Mouse (Mus musculus): Measurements from ENCODE around the gene Ccl4. TPM values are rescaled to one million over a fixed set of nuclear protein-coding genes. Genes with fewer than 3 reads are reported as not detected.
A peak's percentile ranks its signal among the peaks of the same experiment; 100 is the strongest.

The Ccl4 gene
- total RNA-seq (2014; fragmentation: Nextera tagmentation): 1.7 TPM in 1 of 2 replicates, not detected in the other
- 10.9 and 16.2 TPM in 2 replicates for total RNA-seq (2017)

DNA sequence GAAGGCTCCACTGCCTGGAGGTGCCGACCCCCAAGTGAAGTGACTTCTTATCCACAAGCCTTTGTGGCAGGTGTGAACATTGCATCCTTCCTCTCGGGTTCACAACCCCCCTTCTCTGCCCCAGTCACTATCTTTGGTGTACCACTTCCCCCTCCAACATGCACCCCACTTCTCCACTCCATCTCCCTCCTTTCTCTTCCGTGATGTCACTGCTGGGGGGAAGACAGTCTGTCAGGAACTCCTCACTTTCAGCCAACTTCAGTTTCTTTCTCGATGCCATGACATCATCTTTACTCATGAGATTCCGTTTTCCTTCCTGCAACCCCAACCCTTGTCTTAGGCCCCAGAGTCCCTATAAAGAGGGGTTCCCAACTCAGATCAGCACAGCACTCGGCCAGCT, at the start of gene Ccl4:
TSS of gene Ccl4 (plus strand) at position 381 of the 400 bp plus-strand sequence.
- no peak for ATAC-seq (replicated peaks; ENCODE audit: low FRiP score, low TSS enrichment, poor library complexity, severe bottlenecking)

DNA sequence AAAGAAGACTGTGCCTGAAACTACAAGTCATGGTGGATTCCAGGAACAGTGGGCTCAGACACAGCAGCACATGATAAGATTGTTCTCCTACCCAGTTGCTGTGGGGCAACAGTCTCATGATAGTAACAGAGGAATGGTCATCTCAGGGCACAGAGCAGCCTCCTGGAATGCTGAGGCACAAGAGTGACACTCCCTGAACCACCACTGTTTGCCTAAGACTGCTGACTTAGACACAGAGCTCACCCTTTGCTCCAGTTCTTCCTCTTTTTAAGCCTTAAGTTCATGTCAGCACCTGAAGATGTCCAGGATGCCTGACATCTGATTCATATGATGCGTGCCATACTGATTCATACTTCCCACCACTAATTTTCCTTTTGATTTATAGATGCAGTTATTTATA, 45.8 kb upstream of the Ccl4 start:
- ATAC-seq (replicated peaks; ENCODE audit: low FRiP score, low TSS enrichment, poor library complexity, severe bottlenecking): no peak

- no peak for ATAC-seq (replicated peaks; ENCODE audit: low FRiP score, low TSS enrichment, poor library complexity, severe bottlenecking)
Measured at GRCm38 (mm10) chr11:83618238-83618637, 44.1 kb upstream of the Ccl4 start.

DNA sequence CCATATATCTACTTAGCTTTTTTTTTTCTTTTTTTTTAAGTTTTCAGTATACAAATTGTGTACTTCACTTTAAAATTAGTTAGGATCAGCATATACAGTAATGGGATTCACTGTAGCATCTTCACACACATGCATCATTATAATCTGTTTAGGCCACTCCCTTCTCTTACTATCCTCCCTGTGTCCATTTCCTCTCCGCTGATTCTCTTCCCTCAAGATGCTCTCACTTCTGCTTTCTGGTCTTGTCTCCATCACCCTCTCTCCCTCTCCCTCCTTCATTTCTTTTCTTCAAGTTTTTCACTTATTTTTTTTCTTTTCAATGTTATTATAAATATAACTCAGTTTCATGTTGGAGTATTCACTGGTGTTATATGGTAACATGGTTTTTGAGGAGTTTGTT, 43.3 kb upstream of the Ccl4 start:
- ATAC-seq (replicated peaks; ENCODE audit: low FRiP score, low TSS enrichment, poor library complexity, severe bottlenecking): no peak

DNA sequence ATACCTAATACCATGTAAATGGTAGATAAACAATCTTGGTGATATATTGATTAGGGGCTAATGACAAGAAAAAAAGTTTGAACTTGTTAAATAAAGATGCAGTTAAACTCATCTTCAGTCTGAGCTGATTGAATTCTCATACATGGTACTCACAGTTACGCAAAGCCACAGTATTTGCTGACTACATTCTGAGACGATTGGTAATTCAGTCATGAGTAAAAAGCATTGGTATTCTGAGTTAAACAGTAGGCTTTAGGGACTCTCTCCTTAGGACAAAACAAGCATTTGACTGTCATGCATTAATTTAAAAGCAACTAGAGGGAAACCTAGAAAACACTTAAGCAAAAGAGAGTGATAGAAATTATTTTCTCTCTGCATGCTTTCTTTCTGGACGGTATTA, 38.8 kb upstream of the Ccl4 start:
- no peak for ATAC-seq (replicated peaks; ENCODE audit: low FRiP score, low TSS enrichment, poor library complexity, severe bottlenecking)

- ATAC-seq (replicated peaks; ENCODE audit: low FRiP score, low TSS enrichment, poor library complexity, severe bottlenecking): no peak
Measured at GRCm38 (mm10) chr11:83628808-83629207, 33.6 kb upstream of the Ccl4 start.

- no peak for ATAC-seq (replicated peaks; ENCODE audit: low FRiP score, low TSS enrichment, poor library complexity, severe bottlenecking)
Measured at GRCm38 (mm10) chr11:83630630-83631029, 31.8 kb upstream of the Ccl4 start.

DNA sequence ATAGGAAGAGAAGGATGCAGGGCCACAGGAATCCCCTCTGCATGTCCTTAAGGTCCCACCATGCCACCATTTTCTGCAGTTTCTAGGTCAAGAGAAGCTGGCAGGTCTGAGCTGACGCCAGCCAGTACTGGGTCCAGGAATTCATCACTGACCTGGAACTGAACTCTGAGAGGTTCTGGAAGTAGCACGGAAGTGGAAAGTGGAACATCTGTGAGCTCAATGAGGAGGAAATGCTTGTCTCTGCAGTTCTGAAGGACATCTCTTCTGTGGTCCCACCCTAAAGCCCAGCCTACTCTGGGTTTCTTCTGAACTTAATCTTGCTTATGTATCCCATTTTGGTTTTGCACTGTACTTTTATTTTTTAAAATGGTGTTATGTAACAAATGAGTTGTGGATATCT, 31.3 kb upstream of the Ccl4 start:
- ATAC-seq (replicated peaks; ENCODE audit: low FRiP score, low TSS enrichment, poor library complexity, severe bottlenecking): no peak

DNA sequence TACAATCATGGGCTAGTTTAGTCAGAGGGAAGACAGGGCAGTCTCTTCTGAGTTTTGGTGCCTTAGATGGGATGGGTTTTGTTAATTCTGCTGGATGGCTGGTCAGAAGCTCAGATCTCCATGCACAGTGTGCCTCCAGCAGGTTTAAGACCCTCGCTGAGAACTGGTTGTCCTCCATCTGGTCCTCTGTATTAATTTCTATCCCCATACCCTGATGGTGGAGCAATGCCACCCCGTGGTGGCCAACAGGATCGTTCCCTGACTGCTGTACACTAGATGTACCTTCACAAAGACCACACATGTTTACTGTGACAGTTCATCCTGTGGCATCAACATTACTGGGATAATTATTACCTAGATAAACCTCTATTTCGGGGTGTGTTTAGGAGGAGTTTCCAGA, 29.6 kb upstream of the Ccl4 start:
- no peak for ATAC-seq (replicated peaks; ENCODE audit: low FRiP score, low TSS enrichment, poor library complexity, severe bottlenecking)

GRCm38 (mm10) chr11:83634425-83634824, 28.0 kb upstream of the Ccl4 start:
- ATAC-seq (replicated peaks; ENCODE audit: low FRiP score, low TSS enrichment, poor library complexity, severe bottlenecking): no peak

GRCm38 (mm10) chr11:83634898-83635297, 27.5 kb upstream of the Ccl4 start:
- no peak for ATAC-seq (replicated peaks; ENCODE audit: low FRiP score, low TSS enrichment, poor library complexity, severe bottlenecking)

GRCm38 (mm10) chr11:83636742-83637235, 25.6 kb upstream of the Ccl4 start:
- ATAC-seq (replicated peaks; ENCODE audit: low FRiP score, low TSS enrichment, poor library complexity, severe bottlenecking): no peak

DNA sequence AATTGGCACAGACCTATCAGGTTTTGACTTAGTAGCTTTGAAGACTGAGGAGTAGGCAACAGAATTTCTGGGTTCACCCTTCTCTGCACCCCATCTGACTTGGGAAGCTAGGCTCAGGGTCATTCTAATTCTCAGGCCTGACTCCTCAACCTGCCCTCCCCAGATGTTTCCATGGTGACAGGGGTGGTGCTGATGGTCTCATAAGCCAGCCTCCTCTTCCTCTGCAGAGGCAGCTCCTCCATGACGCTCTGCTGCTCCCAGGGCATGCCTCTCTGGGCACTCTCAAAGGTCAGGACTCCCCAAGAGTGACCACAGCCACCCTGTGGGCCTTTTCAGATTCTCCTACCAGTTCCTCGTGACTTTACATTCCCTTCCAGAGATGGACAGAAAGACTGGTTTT, 23.4 kb upstream of the Ccl4 start:
- ATAC-seq (replicated peaks; ENCODE audit: low FRiP score, low TSS enrichment, poor library complexity, severe bottlenecking): no peak

DNA sequence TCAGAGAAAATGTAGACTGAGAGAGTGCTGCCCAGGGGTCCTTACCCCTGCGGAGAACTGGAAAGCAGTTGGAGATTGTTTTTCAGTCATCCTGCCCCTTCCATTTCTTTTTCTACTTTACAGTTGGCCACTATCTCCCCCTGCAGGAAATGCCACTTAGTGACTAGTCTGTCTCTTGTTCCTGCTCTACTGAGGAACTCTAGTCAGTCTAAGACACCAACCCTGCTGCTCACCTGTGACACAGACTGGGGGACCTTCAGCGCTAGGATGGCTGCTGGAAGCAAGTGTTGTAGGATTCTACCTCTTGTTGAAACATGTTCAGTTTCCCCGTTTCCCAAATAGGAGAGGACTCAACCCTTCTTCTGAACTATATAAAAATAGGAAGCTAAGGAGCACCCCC, 22.9 kb upstream of the Ccl4 start:
- 0 out of 2 replicates have a peak, but pooled peaks have one; percentile 50 for ATAC-seq (replicated peaks; ENCODE audit: low FRiP score, low TSS enrichment, poor library complexity, severe bottlenecking)

- no peak for ATAC-seq (replicated peaks; ENCODE audit: low FRiP score, low TSS enrichment, poor library complexity, severe bottlenecking)
Measured at GRCm38 (mm10) chr11:83640141-83640540, 22.2 kb upstream of the Ccl4 start.

DNA sequence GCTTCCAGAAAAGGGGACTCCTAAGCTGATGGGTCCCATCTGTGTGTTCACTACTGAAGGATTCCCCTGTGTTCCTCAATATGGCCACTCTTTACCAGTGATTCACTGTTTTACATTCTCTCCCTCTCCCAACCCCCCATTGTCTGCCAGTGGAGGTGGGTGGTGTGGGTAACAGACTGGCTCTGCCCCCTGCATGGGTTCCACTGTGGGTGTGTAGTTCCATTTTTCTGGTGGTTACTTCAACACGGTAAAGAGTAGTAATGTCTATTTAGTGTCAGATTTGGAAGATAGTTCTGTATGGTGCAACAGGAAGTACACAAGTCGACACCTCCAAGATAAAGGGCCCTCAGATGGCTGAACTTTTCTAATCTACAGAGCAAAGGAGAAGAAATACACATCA, 21.2 kb upstream of the Ccl4 start:
- no peak for ATAC-seq (replicated peaks; ENCODE audit: low FRiP score, low TSS enrichment, poor library complexity, severe bottlenecking)

- no peak for ATAC-seq (replicated peaks; ENCODE audit: low FRiP score, low TSS enrichment, poor library complexity, severe bottlenecking)
Measured at GRCm38 (mm10) chr11:83645521-83645920, 16.9 kb upstream of the Ccl4 start, which contains the start of gene Rpl9-ps1. TSS of gene Rpl9-ps1 (minus strand) at chr11:83645621.

DNA sequence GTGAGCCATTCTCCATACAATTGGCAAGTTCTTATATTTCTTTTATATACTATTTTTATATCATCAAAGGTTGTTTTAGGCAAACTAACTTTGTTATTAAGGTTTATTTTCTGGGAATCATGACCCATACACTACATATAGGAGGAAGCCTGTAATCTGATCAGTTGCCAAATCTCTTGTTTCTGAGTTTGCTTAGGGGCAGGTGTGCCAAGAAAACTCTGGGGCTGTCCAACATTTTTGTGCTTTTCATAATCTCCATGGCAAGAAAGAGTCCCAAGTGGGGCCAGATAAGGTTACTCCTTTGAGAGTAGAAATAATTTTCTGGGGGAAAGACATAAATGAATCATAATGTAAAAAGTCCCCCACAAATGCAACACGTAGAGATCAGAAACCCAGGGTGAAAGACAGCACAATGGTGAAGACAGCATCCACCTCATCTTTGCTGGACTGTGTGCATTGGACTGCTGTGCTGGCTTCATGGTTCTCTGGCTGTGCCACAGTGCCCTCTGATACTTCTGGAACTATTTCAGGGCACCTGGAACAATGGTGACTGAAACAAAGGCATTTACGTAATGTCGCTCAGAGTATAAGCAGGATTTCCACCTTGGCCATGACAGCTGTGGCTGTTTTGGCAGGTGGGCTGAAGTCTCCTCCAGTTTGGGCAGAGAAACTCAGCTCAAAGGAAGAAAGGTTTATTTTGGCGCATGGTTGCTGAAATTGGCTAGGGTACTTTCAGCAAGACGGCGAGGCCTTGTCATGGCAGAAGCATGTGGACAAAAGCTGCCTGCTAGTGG, 15.8 kb upstream of the Ccl4 start:
- ATAC-seq (replicated peaks; ENCODE audit: low FRiP score, low TSS enrichment, poor library complexity, severe bottlenecking): no peak

GRCm38 (mm10) chr11:83649305-83649841, 13.0 kb upstream of the Ccl4 start, which contains the start of gene Ccl3:
TSS of gene Ccl3 (minus strand) at chr11:83649355.
- no peak for ATAC-seq (replicated peaks; ENCODE audit: low FRiP score, low TSS enrichment, poor library complexity, severe bottlenecking)

DNA sequence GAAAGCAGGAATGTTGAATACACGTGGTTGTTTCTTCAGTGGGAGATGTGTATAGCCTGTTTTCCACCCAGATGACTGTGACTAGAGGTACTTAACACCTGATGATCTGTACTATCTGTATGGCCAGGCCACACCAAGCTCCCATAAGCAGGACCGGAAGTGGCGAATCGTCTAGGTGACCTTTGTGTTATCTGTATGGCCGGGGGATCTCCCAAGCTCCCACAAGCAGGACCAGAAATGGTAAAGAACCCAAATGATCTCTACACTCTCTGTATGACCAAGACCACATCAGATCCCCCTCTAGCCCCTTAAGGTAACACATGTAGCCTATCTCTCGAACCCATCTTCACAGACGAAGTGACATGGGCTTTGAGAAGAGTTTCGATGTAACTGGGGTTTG, 7.8 kb upstream of the Ccl4 start:
- ATAC-seq (replicated peaks; ENCODE audit: low FRiP score, low TSS enrichment, poor library complexity, severe bottlenecking): no peak

- ATAC-seq (replicated peaks; ENCODE audit: low FRiP score, low TSS enrichment, poor library complexity, severe bottlenecking): no peak
Measured at GRCm38 (mm10) chr11:83657508-83657907, 4.9 kb upstream of the Ccl4 start.

All from megakaryocyte-erythroid progenitor cell, adult 5-6 weeks (primary cell).